29 mouse cellular contexts compared by ENCODE assay signal in genomic region chr13:108403197-108403596, GRCm38 (mm10).
"Had no signal": no experiment of that assay in that cellular context is flagged by ENCODE, and none has a peak within 500 bp of the region (broad histone marks: within the 10 kb centered on the region; RNA-seq: fewer than 3 reads in every experiment).

No protein-coding gene starts in this region.

- H3K27me3 ChIP-seq: limb, embryonic 12.5 days; limb, embryonic 13.5 days; limb, embryonic 15.5 days; liver, embryonic 12.5 days; liver, embryonic 13.5 days; liver, embryonic 15.5 days; lung, embryonic 15.5 days; megakaryocyte, embryonic 14.5 days; midbrain, embryonic 12.5 days; midbrain, embryonic 13.5 days; midbrain, embryonic 15.5 days had no signal

- DNase-seq: left cerebral cortex, postnatal 4 days; liver; liver, embryonic 13.5 days; liver, postnatal 0 days; lung, adult 18-20 months; lung, adult 2 months; lung, embryonic 14.5 days; lung, postnatal 10 days; lung, postnatal 14 days; lung, postnatal 36 days; lung, postnatal 4 days; midbrain, embryonic 14.5 days had no signal

- H3K4me3 ChIP-seq: limb, embryonic 10.5 days; limb, embryonic 12.5 days; limb, embryonic 13.5 days; limb, embryonic 15.5 days; liver, embryonic 12.5 days; liver, embryonic 13.5 days; liver, embryonic 15.5 days; lung, embryonic 15.5 days; megakaryocyte, embryonic 14.5 days; midbrain, embryonic 10.5 days; midbrain, embryonic 12.5 days; midbrain, embryonic 13.5 days; midbrain, embryonic 15.5 days; myocyte had no signal

- H3K27ac ChIP-seq: limb, embryonic 10.5 days; limb, embryonic 12.5 days; limb, embryonic 13.5 days; limb, embryonic 15.5 days; liver, embryonic 12.5 days; liver, embryonic 13.5 days; liver, embryonic 14.5 days; liver, embryonic 15.5 days; lung, embryonic 15.5 days; macrophage; midbrain, embryonic 10.5 days; midbrain, embryonic 12.5 days; midbrain, embryonic 13.5 days; midbrain, embryonic 15.5 days had no signal

- ATAC-seq: liver, embryonic 12.5 days; liver, postnatal 0 days; lung, postnatal 0 days; midbrain, embryonic 13.5 days; midbrain, embryonic 15.5 days; midbrain, embryonic 16.5 days had no signal
